10 mouse cellular contexts compared by ENCODE assay signal in the genomic region with DNA sequence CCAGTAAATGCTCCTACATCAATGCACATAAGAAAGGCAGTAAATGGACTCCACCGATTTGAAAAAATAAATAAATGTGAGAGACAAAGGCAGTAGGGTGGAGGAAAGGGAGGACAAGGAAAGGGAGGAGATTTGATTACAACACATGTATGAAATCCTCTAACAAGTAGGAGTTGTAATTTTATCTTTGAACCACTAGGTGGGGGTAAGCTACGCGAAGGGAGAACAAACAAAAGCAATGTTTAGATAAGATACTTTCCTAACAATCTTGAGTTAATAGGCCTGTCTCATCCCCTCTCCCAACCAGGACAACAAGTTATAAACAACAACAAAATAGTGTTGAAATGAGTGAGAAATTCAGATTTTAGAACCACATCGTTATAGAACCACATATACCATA. TPM values are rescaled to one million over a fixed set of nuclear protein-coding genes. Genes with fewer than 3 reads are reported as not detected.
DNase-seq lines count a peak whose midpoint lies in the region; ATAC-seq and TF ChIP-seq lines count a peak whose summit lies in the region.
"Had no signal": no experiment of that assay in that cellular context is flagged by ENCODE, and none has a peak within 500 bp of the region (broad histone marks: within the 10 kb centered on the region; RNA-seq: fewer than 3 reads in every experiment).

No protein-coding gene starts in this region.

- ATAC-seq in hindbrain, embryonic 12.5 days (ENCODE audit: low FRiP score), result 0 out of 2 replicates have a peak, but pooled peaks have one; percentile 11
- peak; percentile 33; the same call in 1 of the 2 replicates for ATAC-seq in granulocyte monocyte progenitor cell, adult 5-6 weeks (replicated peaks; ENCODE audit: poor library complexity, severe bottlenecking)

- H3K9me3 ChIP-seq in hindbrain, embryonic 12.5 days (replicated peaks), result no peaks in the 10 kb centered on the region
- H3K9me3 ChIP-seq in hindbrain, embryonic 10.5 days, result no peaks in the 10 kb centered on the region
- H3K9me3 ChIP-seq: heart, embryonic 15.5 days; liver, embryonic 13.5 days had no signal

- H3K27me3 ChIP-seq in hindbrain, embryonic 12.5 days, result no peaks in the 10 kb centered on the region
- H3K27me3 ChIP-seq in hindbrain, embryonic 10.5 days (ENCODE audit: insufficient read depth, poor library complexity, severe bottlenecking), result no peaks in the 10 kb centered on the region
- H3K27me3 ChIP-seq in C2C12 (ENCODE audit: control insufficient read depth, insufficient read depth, insufficient read length), result no peaks in the 10 kb centered on the region
- H3K27me3 ChIP-seq: heart, embryonic 15.5 days; liver, embryonic 13.5 days had no signal

- H3K4me1 ChIP-seq in hindbrain, embryonic 12.5 days, result no peaks in the 10 kb centered on the region
- H3K4me1 ChIP-seq in hindbrain, embryonic 10.5 days (replicated peaks), result no peaks in the 10 kb centered on the region
- H3K4me1 ChIP-seq: heart, embryonic 15.5 days; liver, embryonic 13.5 days had no signal

- no peaks in the 10 kb centered on the region for H3K79me3 ChIP-seq in C2C12 (ENCODE audit: low read depth)

- no peak overlapping the region for H3K4me3 ChIP-seq in hindbrain, embryonic 12.5 days
- H3K4me3 ChIP-seq in hindbrain, embryonic 10.5 days, result no peak overlapping the region
- no peak overlapping the region for H3K4me3 ChIP-seq in C2C12 (ENCODE audit: insufficient read depth, poor library complexity, severe bottlenecking)
- H3K4me3 ChIP-seq: heart, embryonic 15.5 days; liver, embryonic 13.5 days had no signal

- no peaks in the 10 kb centered on the region for H3K36me3 ChIP-seq in hindbrain, embryonic 12.5 days
- no peaks in the 10 kb centered on the region for H3K36me3 ChIP-seq in hindbrain, embryonic 10.5 days
- no peaks in the 10 kb centered on the region for H3K36me3 ChIP-seq in C2C12 (ENCODE audit: control insufficient read depth, insufficient read depth)
- H3K36me3 ChIP-seq: heart, embryonic 15.5 days; liver, embryonic 13.5 days had no signal

- no peak overlapping the region for H3ac ChIP-seq in C2C12 (ENCODE audit: control insufficient read depth, insufficient read length, low read depth)

- H3K9ac ChIP-seq in hindbrain, embryonic 12.5 days, result no peak overlapping the region
- H3K9ac ChIP-seq: heart, embryonic 15.5 days; liver, embryonic 13.5 days had no signal

- no peaks in the 10 kb centered on the region for H3K79me2 ChIP-seq in C2C12 (ENCODE audit: control insufficient read depth, insufficient read depth)

- H3K27ac ChIP-seq in hindbrain, embryonic 12.5 days, result no peak overlapping the region
- H3K27ac ChIP-seq in hindbrain, embryonic 10.5 days, result no peak overlapping the region
- H3K27ac ChIP-seq: heart, embryonic 15.5 days; liver, embryonic 13.5 days had no signal

- 14% methylated on average over 4 of the region's 4 CpGs for WGBS in hindbrain, embryonic 12.5 days
- 19% methylated on average over 4 of the region's 4 CpGs for WGBS in hindbrain, embryonic 10.5 days

- TF ChIP-seq CTCF in C2C12 (IDR thresholded peaks at IDR 0.05; ENCODE audit: control insufficient read depth, insufficient read depth, insufficient read length), result no peak

- no peak for DNase-seq in hindbrain, embryonic 10.5 days (ENCODE audit: low spot score)
- peak; percentile 7 for DNase-seq in WW6 (ENCODE audit: low read depth, low spot score)
- no peak for DNase-seq in thymus, postnatal 36 days
- no peak for DNase-seq in kidney, adult 18-20 months
- no peak for DNase-seq in urinary bladder, postnatal 10 days (ENCODE audit: low spot score)
- DNase-seq: liver, embryonic 13.5 days had no signal

- H3K4me2 ChIP-seq in hindbrain, embryonic 12.5 days (replicated peaks), result no peak overlapping the region
- H3K4me2 ChIP-seq: heart, embryonic 15.5 days; liver, embryonic 13.5 days had no signal

TF ChIP-seq in C2C12, 6 proteins besides CTCF, POLR2A, EP300 and RAD21:
- peak; percentile 16 for TF ChIP-seq CEBPB (IDR thresholded peaks at IDR 0.05; ENCODE audit: low read depth)
- TF ChIP-seq USF1 (IDR thresholded peaks at IDR 0.05; ENCODE audit: low read depth), result no peak
TF ChIP-seq in C2C12: peak in this region for 1.

RNA-seq across cellular contexts. Expression of a gene that starts 36.7 kb away (rescaled TPM):
- 72.8 and 90.4 TPM in 2 replicates for polyA plus RNA-seq in hindbrain, embryonic 12.5 days (2016; fragmentation: Nextera tagmentation; extraction: Ambion mirVana)
- polyA plus RNA-seq in hindbrain, embryonic 10.5 days (2016; fragmentation: Nextera tagmentation; extraction: Ambion mirVana), result 15.3 and 31.6 TPM in 2 replicates
- 2.8 TPM for polyA plus RNA-seq in C2C12 (2012; fragmentation: generic; extraction: Trizol)
- not detected in 2 replicates for total RNA-seq in granulocyte monocyte progenitor cell, adult 5-6 weeks (2014; fragmentation: Nextera tagmentation)
- not detected in 2 replicates for total RNA-seq in granulocyte monocyte progenitor cell, adult 5-6 weeks (2017)
